Mouse (Mus musculus): ENCODE measurements around the gene Cdx2. TPM values are rescaled to one million over a fixed set of nuclear protein-coding genes. Genes with fewer than 3 reads are reported as not detected.

The Cdx2 gene
- not detected for total RNA-seq (2021)
- long read RNA-seq, experiment 1, result 0 reads
- long read RNA-seq, experiment 2, result 0 reads

DNA sequence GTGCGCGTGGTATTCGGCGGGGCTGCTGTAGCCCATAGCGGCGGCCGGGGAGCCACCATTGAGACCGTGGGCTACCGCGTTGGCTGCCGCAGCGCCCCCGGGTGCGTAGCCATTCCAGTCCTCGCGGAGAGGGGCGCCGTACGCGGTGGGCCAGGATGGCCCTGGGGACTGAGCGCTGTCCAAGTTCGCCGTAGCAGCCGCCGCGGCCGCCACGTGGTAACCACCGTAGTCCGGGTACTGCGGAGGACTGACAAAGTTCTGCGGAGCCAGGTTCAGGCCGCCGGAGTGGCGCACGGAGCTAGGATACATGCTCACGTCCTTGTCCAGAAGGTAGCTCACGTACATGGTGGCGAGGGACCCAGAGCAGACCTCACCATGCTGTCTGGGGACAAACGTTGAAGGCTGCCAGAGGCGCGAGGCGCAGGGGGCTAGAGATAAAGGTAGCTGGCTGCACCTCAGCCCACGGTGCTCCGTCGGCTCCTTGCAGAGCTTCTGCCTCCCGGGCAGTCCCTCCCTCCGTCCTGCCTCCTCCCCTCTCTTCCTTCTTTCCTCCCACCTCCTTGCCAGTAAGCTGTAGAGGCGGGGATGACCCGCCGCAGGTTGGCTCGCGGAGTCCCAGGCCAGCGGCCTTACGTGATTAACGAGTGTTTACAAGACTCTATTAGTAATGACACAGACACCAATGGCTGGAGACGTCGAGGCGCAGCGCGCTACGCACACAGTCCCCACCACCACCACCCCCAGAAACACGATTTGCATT lies at the start of gene Cdx2:
Gene Cdx2 (minus strand): TSS at position 633 of the 760 bp plus-strand sequence.
- no peak for DNase-seq
- intact Hi-C loops (cut with DNase I), result no loop called here

DNA sequence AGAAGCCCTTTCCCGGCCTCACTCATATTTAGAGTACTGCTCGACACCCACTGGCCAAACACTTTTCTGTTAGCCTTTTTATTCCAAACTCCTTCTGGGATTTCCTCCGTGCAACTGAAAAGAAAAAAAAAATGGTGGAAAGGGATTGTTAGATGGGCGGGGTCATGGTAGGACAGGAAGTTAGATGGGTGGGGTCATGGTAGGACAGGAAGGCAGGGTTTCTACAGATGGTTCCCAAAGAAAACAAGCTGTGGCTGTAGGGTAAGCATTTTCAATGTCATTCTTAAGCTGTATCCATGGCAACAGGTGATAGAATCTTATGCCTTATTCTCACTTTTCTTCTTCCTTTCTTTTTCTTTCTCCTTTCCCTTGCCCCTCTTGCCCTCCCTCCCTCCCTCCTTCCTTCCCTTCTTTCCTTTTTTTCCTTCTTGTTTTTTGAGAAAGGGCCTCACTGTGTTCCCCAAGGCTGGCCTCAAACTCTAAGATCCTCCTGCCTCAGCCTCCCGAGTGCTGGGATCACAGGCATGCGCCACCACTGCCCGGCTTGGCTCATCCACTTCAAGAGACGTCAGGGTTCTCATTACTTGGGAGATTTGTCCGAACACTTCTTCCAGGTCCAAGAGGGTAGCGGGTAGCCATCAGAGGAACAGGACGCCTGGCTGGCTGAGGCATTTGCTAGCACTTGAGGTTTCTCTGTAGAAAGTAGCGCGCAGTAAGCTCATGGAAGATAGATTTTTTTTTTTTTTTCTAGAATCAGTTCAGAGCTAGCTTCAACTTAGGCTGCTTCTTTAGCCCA lies 49.4 kb upstream of the Cdx2 start:
- intact Hi-C loops (cut with DNase I), result no loop called here
- no peak for DNase-seq

DNA sequence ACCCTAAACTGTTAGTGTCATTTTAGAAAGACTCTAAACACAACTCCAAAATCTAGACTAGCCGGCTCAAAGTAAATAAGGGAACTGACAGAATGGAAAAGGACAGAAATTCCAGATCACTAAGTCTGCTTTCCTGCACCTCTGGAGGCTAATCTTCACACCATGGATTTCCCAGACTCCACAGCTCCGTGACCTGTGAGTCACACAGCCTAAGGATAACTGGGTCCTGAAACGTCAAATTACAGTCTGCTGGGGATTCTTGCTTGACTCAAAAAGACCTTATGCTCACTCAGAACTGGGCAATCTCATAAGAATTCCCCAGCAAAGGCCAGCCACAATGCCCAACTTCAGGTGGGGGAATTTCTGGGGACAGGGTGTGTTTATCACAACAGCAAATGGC lies 48.7 kb upstream of the Cdx2 start:
- DNase-seq, result no peak
- intact Hi-C loops (cut with DNase I), result no loop called here

DNA sequence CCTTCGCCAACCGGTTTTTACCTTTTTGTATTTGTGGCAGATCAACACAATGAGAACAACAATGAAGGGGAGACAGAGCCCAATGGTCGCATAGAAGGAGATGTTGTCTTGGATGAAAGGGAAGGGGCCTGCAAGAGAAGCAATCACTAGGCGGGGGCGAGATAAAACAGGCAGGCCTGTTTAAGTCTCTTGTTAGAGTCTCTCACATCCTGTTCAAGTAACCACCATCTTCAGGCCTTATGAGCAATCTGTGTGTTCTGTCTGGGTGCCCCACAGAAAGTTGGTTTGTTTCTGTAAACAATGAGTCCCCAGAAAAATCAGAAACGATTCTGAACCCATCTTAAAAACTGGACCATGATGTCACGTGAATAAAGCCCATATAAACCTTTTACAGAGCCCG lies 47.9 kb upstream of the Cdx2 start:
- intact Hi-C loops (cut with DNase I), result no loop called here
- DNase-seq, result no peak

DNA sequence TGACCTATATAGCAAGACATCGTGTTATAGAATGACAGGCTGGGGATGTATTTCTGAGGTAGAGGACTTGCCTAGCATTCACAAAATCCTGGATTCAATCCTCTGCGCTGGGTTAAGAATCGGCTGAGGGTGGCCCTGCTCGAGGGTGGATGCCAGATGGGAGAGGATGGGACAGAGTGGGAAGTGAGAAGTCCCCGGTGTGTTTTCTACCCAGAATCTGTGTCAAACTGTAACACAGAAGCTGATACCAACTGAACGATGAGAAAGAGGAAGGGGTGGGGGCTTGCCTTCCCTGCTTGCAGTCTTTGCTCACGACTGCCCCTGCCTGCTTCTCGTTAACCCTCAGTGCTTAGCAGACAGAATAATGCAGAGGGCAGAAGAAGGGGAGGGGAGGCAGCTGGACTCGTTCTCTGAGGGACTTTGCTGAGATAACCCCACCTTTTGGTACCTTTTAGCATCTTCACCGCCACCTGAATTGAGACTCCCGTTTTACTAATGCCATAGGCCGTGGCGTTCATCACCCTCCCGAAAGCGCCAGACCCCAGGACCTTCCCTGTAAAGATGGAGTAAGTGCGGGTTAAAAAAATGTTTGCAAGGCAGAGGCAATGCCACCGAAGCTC lies 47.2 kb upstream of the Cdx2 start:
- intact Hi-C loops (cut with DNase I), result no loop called here
- DNase-seq, result no peak

DNA sequence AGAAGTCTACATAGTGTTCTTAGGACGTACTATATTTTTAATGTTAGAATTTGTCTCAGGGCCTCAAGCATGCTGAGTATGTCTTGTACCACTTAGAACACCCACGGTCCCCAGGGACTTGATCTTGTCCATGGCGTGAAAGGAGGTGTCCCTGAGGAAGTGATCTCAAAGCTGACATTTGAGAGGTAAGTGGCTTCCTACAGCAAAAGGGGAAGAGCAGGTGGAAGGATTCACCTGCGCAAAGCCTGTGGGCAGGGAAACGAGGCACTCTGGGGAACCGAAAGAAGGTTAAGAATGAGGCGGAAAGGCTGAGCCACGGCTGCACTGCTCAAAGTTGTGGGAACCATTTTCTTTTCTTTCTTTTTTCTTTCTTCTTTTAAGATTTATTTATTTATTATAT lies 44.9 kb upstream of the Cdx2 start:
- DNase-seq, result no peak
- intact Hi-C loops (cut with DNase I), result no loop called here

DNA sequence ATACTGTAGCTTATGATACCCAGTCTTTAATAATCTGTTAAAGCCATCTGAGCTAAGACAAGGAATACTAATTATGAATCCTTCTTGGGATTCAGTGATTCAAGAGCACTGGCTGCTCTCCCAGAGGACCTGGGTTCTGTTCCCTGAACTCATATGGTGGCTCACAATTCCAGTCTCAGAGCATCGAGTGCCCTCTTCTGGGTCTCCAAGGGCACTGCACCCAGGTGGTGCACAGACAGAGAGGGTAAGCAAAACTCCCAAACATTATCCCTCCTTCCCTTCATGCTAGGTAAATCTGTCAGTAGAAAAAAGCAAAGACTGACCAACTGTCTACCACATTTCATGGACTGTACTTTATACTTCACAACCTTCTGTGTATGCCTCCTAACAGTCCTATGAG lies 38.9 kb upstream of the Cdx2 start:
- no peak for DNase-seq
- intact Hi-C loops (cut with DNase I), result no loop called here

DNA sequence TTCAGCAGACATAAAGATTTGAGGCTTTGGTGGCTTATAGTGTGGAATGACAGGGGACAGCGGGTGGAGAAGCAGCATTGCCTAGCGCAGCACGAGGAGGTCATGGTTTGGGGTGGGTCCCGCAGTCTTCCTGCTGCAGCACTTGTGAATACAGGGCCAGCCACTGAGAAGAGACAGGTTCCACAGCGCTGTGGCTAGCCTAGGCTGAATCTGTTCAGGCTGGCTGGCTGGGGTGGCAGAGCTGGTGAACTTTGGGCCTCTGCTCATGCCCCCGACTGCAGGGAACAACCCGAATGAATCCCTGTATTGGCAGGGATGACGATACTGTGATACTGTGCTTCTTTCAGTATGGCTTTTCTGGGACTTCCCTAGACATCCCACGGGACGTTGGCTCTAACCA lies 36.8 kb upstream of the Cdx2 start:
- intact Hi-C loops (cut with DNase I), result no loop called here
- DNase-seq, result no peak

DNA sequence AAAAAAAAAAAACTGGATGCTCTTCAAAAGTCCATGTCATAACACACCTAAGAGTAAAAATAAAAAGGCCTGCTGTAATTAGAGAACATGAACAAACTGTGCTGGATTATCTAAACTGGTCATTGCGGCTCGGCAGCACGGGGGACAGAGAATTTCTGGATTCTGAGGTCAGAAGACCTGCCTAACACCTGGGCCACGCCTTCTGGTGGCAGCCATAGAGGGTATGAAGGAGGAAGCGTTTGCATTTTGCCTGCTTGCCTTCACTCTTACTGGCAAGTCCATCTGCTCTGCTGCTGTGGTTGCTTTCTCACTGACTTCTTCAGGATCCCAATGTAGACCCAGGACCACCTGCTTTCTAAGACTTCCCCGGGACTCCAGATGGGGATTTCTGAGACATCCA lies 35.8 kb upstream of the Cdx2 start:
- intact Hi-C loops (cut with DNase I), result no loop called here
- DNase-seq, result no peak

DNA sequence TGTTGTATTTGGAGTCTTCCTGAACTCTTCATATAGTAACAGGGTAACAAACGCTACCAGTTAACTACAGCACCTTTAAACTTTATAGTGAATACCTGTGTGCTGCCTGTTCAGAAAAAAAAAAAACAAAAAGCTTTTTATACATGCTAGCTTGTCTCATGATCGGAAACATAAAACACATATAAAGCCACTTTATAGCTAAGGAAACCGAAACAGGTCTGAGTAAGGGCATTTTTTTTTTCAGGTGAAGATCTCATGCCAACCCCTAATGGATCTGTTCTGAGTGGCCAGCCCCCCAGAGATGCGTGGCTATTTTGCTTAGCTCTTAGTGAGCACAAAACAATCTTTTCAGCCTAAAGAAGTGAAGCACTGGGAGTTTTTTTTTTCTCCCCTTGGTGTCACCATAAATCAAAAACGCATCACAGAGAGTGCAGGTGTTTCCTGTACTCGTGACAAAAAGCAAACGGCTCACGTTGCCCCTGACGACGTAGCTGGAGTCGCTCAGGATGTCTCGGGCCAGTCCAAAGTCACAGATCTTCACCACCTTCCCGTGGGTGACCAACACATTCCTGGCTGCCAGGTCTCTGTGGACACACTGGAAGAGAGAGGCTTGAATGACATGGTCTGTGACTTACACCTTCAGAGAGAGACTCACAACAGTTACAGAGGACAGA lies 33.8 kb upstream of the Cdx2 start:
- intact Hi-C loops (cut with DNase I), result no loop called here
- no peak for DNase-seq

DNA sequence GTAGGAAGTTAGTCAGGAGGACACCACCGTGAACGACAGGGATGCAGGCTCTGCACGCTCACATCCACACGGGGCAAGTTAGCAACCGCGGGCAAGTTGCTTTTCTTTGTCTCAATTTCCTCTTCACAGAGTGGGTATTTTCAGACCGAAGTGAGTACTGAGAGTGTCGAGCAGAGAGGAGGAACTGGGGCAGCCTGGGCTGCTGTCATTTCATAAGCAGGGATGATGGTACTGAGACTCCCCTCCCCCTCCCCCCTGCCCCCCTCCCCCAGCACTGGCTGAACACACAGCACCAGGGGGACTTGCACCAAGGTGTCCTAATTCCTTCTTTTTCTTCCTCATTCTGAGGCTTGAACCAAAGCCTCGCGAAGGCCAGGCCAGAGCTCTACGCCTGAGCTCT lies 32.5 kb upstream of the Cdx2 start:
- no peak for DNase-seq
- intact Hi-C loops (cut with DNase I), result no loop called here

DNA sequence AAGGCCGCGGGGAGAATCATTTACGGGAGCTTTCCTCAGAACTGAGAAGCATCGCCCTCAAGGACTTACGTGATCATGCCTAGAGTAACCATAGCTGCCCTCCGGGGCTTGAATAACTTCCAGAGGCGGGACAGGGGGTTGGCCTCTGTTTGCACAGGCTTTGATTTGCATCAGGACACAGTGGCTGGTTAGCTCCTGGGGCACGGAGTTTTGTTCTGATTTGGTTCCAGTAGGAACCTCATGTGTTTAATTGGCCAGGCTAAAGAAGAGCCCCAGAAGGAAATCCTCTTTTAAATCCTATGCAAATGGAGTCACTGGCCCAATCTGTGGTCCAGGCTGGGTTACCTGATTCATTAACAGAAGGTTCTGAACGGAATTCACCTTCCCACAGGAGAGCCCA lies 31.9 kb upstream of the Cdx2 start:
- DNase-seq, result no peak
- intact Hi-C loops (cut with DNase I), result no loop called here

DNA sequence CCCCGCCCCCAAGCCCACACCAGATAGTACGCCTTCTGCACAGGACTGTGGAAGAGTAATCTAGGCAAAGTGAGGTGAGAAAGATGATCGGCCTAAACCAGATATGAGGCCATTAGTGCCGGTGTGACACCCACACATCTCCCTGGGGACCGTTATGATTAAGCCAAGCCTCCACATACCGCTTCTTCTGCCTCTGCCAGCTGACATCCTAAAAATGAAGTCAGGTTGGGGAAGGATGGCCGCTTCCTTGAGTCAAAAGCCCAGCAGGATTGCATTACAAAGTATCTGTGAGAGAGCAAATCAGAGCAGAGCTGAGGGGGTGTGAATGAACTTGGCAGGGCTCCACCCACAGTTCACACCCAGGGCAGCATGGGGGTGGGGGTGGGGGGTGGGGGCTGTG lies 25.6 kb upstream of the Cdx2 start:
- intact Hi-C loops (cut with DNase I), result no loop called here
- DNase-seq, result no peak

DNA sequence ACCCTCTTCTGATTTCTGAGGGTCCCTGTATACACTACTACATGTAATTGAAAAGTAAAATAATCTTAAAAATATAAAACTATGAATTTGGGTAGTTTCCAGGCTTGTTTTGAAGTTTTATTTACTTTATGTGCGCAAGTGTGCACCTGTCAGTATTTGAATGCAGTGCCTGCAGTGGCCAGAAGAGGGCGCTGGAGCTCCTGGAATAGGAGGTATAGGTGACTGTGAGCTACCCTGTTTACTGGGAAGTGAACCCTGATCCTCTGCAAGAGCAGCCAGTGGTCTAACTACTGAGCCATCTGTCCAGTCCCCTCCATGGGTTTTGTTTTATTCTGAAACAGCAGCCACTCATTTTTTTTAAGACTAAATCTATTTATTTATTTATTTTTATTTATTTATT lies 24.5 kb upstream of the Cdx2 start:
- DNase-seq, result peak; percentile 36 to 56
- intact Hi-C loops (cut with DNase I), result no loop called here

DNA sequence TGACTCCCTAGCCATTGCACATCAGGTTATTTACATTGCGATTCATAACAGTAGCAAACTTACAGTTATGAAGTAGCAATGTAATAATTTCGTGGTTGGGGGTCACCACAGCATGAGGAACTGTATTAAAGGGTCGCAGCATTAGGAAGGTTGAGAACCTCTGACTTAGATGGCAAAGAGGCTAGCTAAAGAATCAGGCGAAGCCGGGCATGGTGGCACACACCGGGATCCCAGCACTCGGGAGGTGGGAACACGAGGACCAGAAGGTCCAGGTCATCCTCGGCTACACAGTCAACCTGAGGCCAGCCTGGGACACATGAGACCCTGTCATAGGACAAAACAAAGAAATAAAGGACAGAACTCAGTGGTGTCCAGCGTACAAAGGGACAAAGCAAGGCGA lies 22.9 kb upstream of the Cdx2 start:
- DNase-seq, result no peak
- intact Hi-C loops (cut with DNase I), result no loop called here

DNA sequence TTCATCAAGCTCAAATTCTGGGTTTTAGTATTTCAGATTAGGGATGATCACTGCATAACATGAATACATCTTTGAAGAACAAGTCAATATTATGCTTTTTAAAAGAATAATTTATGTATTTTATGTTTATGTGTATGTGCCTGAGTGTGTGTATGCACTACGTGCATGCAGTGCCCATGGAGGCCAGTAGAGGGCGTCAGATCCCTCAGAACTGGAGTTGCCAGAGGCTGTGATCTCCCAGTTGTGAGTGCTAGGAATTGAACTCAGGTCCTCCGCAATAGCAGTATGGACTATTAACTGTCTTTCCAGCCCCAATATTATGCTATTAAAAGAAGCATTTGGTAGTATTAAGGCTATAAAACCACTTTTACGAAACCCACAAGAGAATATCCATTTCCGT lies 20.6 kb upstream of the Cdx2 start:
- DNase-seq, result no peak
- intact Hi-C loops (cut with DNase I), result no loop called here

DNA sequence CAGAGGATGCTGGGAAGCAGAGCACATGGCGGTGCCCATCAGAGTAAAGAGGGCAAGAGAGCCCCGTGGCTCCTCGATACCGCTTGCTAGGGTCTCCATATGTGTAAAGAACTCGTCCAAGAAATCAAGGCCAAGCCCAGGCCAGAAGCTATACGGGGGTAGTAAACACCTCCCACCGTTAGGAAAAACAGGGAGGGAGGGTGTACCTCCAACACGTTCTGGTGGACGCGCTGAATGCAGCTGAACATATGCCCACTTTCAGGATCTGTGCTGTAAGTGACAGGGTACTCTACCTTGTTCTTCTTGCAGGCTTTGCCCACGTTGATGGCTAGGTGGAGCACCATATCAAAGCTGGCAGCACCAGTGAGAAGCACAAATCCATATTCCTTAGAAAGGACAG lies 18.9 kb upstream of the Cdx2 start:
- intact Hi-C loops (cut with DNase I), result no loop called here
- DNase-seq, result no peak

DNA sequence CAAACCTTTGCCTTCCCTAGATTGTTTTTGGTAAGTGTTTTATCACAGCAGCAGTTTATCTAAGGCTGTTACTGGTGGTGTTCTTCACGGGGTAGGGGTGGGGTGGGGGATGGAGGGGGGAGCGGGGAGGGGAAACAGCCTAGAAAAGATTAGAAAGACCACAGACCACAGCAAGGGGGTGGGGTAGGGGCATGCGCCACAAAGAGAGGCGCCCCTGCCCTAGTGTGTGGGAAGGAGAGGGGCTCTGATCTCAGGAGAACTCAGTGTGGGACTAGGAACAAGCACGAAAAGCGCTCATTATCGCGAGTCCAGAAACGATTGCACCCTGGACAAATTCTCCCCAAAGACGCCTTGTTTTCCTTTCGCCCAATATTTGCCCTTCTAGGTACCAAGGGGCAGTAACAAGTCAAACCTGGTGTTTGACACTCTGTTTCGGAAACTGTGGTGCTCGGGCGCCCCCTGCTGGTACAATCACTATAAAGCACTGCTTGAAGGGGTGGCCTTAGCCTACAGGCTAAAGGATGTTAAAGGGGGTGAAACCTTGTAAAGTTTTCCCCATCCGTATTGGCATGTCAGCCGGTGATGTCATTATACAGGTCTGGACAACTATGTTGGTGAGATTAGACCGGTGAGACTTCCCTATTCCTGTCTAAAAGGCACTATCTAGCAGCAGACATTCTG lies 16.3 kb upstream of the Cdx2 start:
- DNase-seq, result peak; percentile 72 to 81
- intact Hi-C loops (cut with DNase I), result no loop called here

DNA sequence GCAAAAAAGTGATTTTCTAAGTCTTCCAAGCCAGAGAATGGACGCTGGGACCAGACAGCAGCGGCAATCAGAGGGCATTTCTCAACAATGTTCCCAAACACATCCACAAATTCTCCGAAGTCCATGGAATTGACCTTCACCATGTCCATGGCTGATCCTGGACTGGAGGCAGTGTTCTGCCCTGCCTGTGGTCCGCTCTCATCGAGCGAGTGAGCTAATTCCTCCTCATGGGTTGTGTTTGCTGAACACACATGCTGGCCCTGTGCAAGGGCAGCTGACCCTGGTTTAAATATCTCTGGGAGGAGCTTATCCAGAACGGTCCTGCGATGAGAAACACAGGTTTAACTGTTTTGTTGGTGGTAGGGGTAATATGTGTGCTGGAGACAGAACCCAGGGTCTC lies 15.1 kb upstream of the Cdx2 start, which contains the start of gene Urad:
Gene Urad (minus strand): TSS at position 258 of the 400 bp plus-strand sequence.
- intact Hi-C loops (cut with DNase I), result no loop called here
- no peak for DNase-seq

DNA sequence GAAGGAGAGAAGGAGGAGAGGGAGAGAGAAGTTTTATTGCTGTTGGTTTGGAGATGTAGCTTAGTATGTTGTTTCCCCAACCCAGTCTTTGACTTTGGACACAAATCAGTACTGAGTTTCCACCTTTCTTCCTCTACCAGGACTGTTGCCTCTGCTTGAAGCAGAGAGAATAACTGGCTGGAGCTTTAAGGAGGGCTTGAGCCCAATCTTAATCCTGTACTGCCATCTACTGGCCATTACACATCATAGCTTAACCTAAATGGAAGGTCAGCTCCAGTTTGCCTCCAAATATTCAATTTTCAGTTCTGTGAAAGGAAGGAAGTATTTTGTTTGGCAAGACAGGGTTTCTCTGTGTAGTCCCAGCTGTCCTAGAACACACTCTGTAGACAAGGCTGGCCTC lies 12.6 kb upstream of the Cdx2 start:
- intact Hi-C loops (cut with DNase I), result loop anchor here (2.0 to 10.0 kb wide), 5 partner anchors 92 to 645 kb away; no protein-coding TSS in a partner anchor
- DNase-seq, result peak in 1 of 2 experiments; percentile 42
